In genomic region chr2:14447322-14447721, GRCm38 (mm10) we compare ENCODE assay signal across 31 mouse cellular contexts. TPM values are rescaled to one million over a fixed set of nuclear protein-coding genes. Genes with fewer than 3 reads are reported as not detected.
DNase-seq lines count a peak whose midpoint lies in the region; ATAC-seq and TF ChIP-seq lines count a peak whose summit lies in the region.
"Had no signal": no experiment of that assay in that cellular context is flagged by ENCODE, and none has a peak within 500 bp of the region (broad histone marks: within the 10 kb centered on the region; RNA-seq: fewer than 3 reads in every experiment).

No protein-coding gene starts in this region.

- WGBS in kidney, adult 2 months, result 55% methylated on average over 1 of the region's 1 CpGs
- WGBS in lung, embryonic 14.5 days, result 35% methylated on average over 1 of the region's 1 CpGs
- WGBS in lung, postnatal 0 days, result 31% methylated on average over 1 of the region's 1 CpGs
- 96% methylated on average over 1 of the region's 1 CpGs for WGBS in neural tube, embryonic 15.5 days

- no peak for TF ChIP-seq EP300 in lung, postnatal 0 days (IDR thresholded peaks at IDR 0.05)

- H3K27me3 ChIP-seq in kidney, adult 2 months (replicated peaks; ENCODE audit: control insufficient read depth, insufficient read depth, low read length), result no peaks in the 10 kb centered on the region
- no peaks in the 10 kb centered on the region for H3K27me3 ChIP-seq in lung, embryonic 14.5 days (ENCODE audit: insufficient read depth, low read length)
- no peaks in the 10 kb centered on the region for H3K27me3 ChIP-seq in lung, postnatal 0 days (replicated peaks; ENCODE audit: insufficient read depth, low read length)
- no peaks in the 10 kb centered on the region for H3K27me3 ChIP-seq in neural tube, embryonic 15.5 days (replicated peaks)
- H3K27me3 ChIP-seq: CH12.LX; embryonic facial prominence, embryonic 13.5 days; forebrain, embryonic 12.5 days; forebrain, embryonic 15.5 days; heart, embryonic 12.5 days; heart, embryonic 15.5 days; hindbrain, embryonic 13.5 days; Patski had no signal

- TF ChIP-seq POLR2A in kidney, adult 2 months (IDR thresholded peaks at IDR 0.05; ENCODE audit: low read depth, low read length), result no peak

- no peak overlapping the region for H3K9ac ChIP-seq in lung, embryonic 14.5 days
- H3K9ac ChIP-seq in lung, postnatal 0 days (replicated peaks; ENCODE audit: low read depth), result no peak overlapping the region
- no peak overlapping the region for H3K9ac ChIP-seq in neural tube, embryonic 15.5 days (replicated peaks)
- H3K9ac ChIP-seq: embryonic facial prominence, embryonic 13.5 days; forebrain, embryonic 12.5 days; forebrain, embryonic 15.5 days; heart, embryonic 12.5 days; heart, embryonic 15.5 days; hindbrain, embryonic 13.5 days had no signal

- no peak overlapping the region for H3K4me2 ChIP-seq in lung, embryonic 14.5 days
- H3K4me2 ChIP-seq in lung, postnatal 0 days (replicated peaks; ENCODE audit: low read depth, low read length), result no peak overlapping the region
- no peak overlapping the region for H3K4me2 ChIP-seq in neural tube, embryonic 15.5 days
- H3K4me2 ChIP-seq: embryonic facial prominence, embryonic 13.5 days; forebrain, embryonic 12.5 days; forebrain, embryonic 15.5 days; heart, embryonic 12.5 days; heart, embryonic 15.5 days; hindbrain, embryonic 13.5 days had no signal

- ATAC-seq in lung, embryonic 14.5 days (ENCODE audit: insufficient read depth), result peak; percentile 41
- no peak for ATAC-seq in lung, postnatal 0 days
- no peak for ATAC-seq in neural tube, embryonic 15.5 days (ENCODE audit: low FRiP score)
- ATAC-seq: forebrain, embryonic 15.5 days; Patski had no signal

- no peaks in the 10 kb centered on the region for H3K36me3 ChIP-seq in kidney, adult 2 months (ENCODE audit: control insufficient read depth, insufficient read depth, low read length)
- no peaks in the 10 kb centered on the region for H3K36me3 ChIP-seq in lung, embryonic 14.5 days (ENCODE audit: insufficient read depth)
- no peaks in the 10 kb centered on the region for H3K36me3 ChIP-seq in lung, postnatal 0 days (ENCODE audit: insufficient read depth, low read length)
- no peaks in the 10 kb centered on the region for H3K36me3 ChIP-seq in neural tube, embryonic 15.5 days
- H3K36me3 ChIP-seq: embryonic facial prominence, embryonic 10.5 days; embryonic facial prominence, embryonic 13.5 days; forebrain, embryonic 12.5 days; forebrain, embryonic 15.5 days; G1E; heart, embryonic 12.5 days; heart, embryonic 15.5 days; hindbrain, embryonic 10.5 days; hindbrain, embryonic 13.5 days had no signal

- TF ChIP-seq CTCF in kidney, adult 2 months (conservative IDR thresholded peaks at IDR 0.05; ENCODE audit: insufficient read depth, insufficient read length, low read depth, low read length), result no peak
- TF ChIP-seq CTCF in lung, embryonic 14.5 days (IDR thresholded peaks at IDR 0.05; ENCODE audit: low read depth), result no peak
- no peak for TF ChIP-seq CTCF in lung, postnatal 0 days (IDR thresholded peaks at IDR 0.05)

- H3K4me1 ChIP-seq in kidney, adult 2 months (ENCODE audit: control insufficient read depth, insufficient read depth, low read length), result no peaks in the 10 kb centered on the region
- H3K4me1 ChIP-seq in lung, embryonic 14.5 days (ENCODE audit: insufficient read depth), result no peaks in the 10 kb centered on the region
- H3K4me1 ChIP-seq in lung, postnatal 0 days (ENCODE audit: insufficient read depth, low read depth, low read length), result no peaks in the 10 kb centered on the region
- H3K4me1 ChIP-seq in neural tube, embryonic 15.5 days, result no peaks in the 10 kb centered on the region
- H3K4me1 ChIP-seq: embryonic facial prominence, embryonic 10.5 days; embryonic facial prominence, embryonic 13.5 days; forebrain, embryonic 12.5 days; forebrain, embryonic 15.5 days; heart, embryonic 12.5 days; heart, embryonic 15.5 days; hindbrain, embryonic 10.5 days; hindbrain, embryonic 13.5 days had no signal

- H3K9me3 ChIP-seq in lung, embryonic 14.5 days (ENCODE audit: low read depth, low read length), result no peaks in the 10 kb centered on the region
- H3K9me3 ChIP-seq in lung, postnatal 0 days (ENCODE audit: low read length), result no peaks in the 10 kb centered on the region
- no peaks in the 10 kb centered on the region for H3K9me3 ChIP-seq in neural tube, embryonic 15.5 days (replicated peaks)
- H3K9me3 ChIP-seq: embryonic facial prominence, embryonic 10.5 days; embryonic facial prominence, embryonic 13.5 days; forebrain, embryonic 12.5 days; forebrain, embryonic 15.5 days; G1E; heart, embryonic 12.5 days; heart, embryonic 15.5 days; hindbrain, embryonic 10.5 days; hindbrain, embryonic 13.5 days had no signal

- H3K27ac ChIP-seq in kidney, adult 2 months (ENCODE audit: insufficient read depth, low read depth, low read length), result no peak overlapping the region
- no peak overlapping the region for H3K27ac ChIP-seq in lung, embryonic 14.5 days (ENCODE audit: low read depth)
- H3K27ac ChIP-seq in lung, postnatal 0 days (ENCODE audit: low read length), result no peak overlapping the region
- H3K27ac ChIP-seq in neural tube, embryonic 15.5 days (replicated peaks), result no peak overlapping the region
- H3K27ac ChIP-seq: embryonic facial prominence, embryonic 10.5 days; embryonic facial prominence, embryonic 13.5 days; forebrain, embryonic 12.5 days; forebrain, embryonic 15.5 days; heart, embryonic 15.5 days; hindbrain, embryonic 10.5 days; hindbrain, embryonic 13.5 days had no signal

- no peak overlapping the region for H3K4me3 ChIP-seq in kidney, adult 2 months (ENCODE audit: insufficient read depth, low read depth, low read length)
- no peak overlapping the region for H3K4me3 ChIP-seq in lung, embryonic 14.5 days (ENCODE audit: low read depth, low read length)
- no peak overlapping the region for H3K4me3 ChIP-seq in lung, postnatal 0 days (ENCODE audit: low read depth, low read length)
- H3K4me3 ChIP-seq in neural tube, embryonic 15.5 days (replicated peaks), result no peak overlapping the region
- H3K4me3 ChIP-seq: embryonic facial prominence, embryonic 10.5 days; embryonic facial prominence, embryonic 13.5 days; erythroblast, embryonic 14.5 days; forebrain, embryonic 12.5 days; forebrain, embryonic 15.5 days; heart, embryonic 12.5 days; heart, embryonic 15.5 days; hindbrain, embryonic 10.5 days; hindbrain, embryonic 13.5 days had no signal

- DNase-seq in kidney, adult 2 months, result peak; percentile 8
- DNase-seq in kidney, adult 11 months, result no peak
- DNase-seq in lung, embryonic 14.5 days, result peak; percentile 75
- DNase-seq in lung, postnatal 25 days (ENCODE audit: low spot score), result no peak
- peak; percentile 39 for DNase-seq in lung, postnatal 0 days (ENCODE audit: low spot score)
- DNase-seq in lung, adult 18-20 months, result no peak
- DNase-seq: adrenal gland, adult 2 months; adrenal gland, postnatal 14 days; B cell, adult 2 months; cerebellum, adult 11 months; cerebellum, adult 2 months; cerebellum, postnatal 10 days; cerebellum, postnatal 36 days; embryo, embryonic 11 days; gastrocnemius, postnatal 25 days; heart, adult 18-20 months; heart, postnatal 10 days; heart, postnatal 36 days had no signal

RNA-seq across cellular contexts. Expression of gene Slc39a12, which starts 59.2 kb away (rescaled TPM):
- polyA plus RNA-seq in kidney, adult 2 months (2012; rRNA removed), result 0.05 TPM in 2 replicates
- 0.09 and 0.11 TPM in 2 replicates for polyA plus RNA-seq in lung, embryonic 14.5 days (2014; fragmentation: Nextera tagmentation; extraction: Ambion mirVana)
- 0.04 TPM in 1 of 2 replicates, not detected in the other for polyA plus RNA-seq in lung, postnatal 0 days (2015; fragmentation: Nextera tagmentation; extraction: Ambion mirVana)
- polyA plus RNA-seq in neural tube, embryonic 15.5 days (2015; fragmentation: Nextera tagmentation; extraction: Ambion mirVana), result 3.1 TPM in 2 replicates
- polyA plus RNA-seq: adrenal gland, adult 2 months; embryonic facial prominence, embryonic 10.5 days; erythroblast, embryonic 14.5 days; G1E; heart, embryonic 15.5 days had no signal

Comparison
In these comparisons a context has a peak if more than half of its experiments do, and no peak if none do; other contexts are left out.
1. DNase-seq: peak in kidney, adult 2 months (single experiment), lung, embryonic 14.5 days (single experiment) and lung, postnatal 0 days (single experiment); none in kidney, adult 11 months (single experiment), lung, postnatal 25 days (single experiment) and lung, adult 18-20 months (0 of 2).